Mouse (Mus musculus): ENCODE measurements around the gene Cacna1e.

GRCm38 (mm10) chr1:154678151-154678550, 206.2 kb downstream of the Cacna1e start:
- TF ChIP-seq POLR2A (IDR thresholded peaks at IDR 0.05; ENCODE audit: extremely low read depth, insufficient read depth, low read length) (no peak), CTCF (IDR thresholded peaks at IDR 0.05; ENCODE audit: low read depth, low read length) (no peak)
